Mouse (Mus musculus): ENCODE data around the gene Slc9a3r1. TPM values are rescaled to one million over a fixed set of nuclear protein-coding genes. Genes with fewer than 3 reads are reported as not detected.
A peak's percentile ranks its signal among the peaks of the same experiment; 100 is the strongest.

The Slc9a3r1 gene
- polyA plus RNA-seq, 1 experiment from 2014 or later: 39.6 TPM

GRCm38 (mm10) chr11:115225301-115225700 lies 62.2 kb downstream of the Slc9a3r1 start:
- H3K9me3 ChIP-seq: no peaks in the 10 kb centered on the region
- no peaks in the 10 kb centered on the region for H3K36me3 ChIP-seq
- WGBS: 66% methylated on average over 6 of the region's 6 CpGs
- H3K27ac ChIP-seq: no peak overlapping the region
- H3K27me3 ChIP-seq (ENCODE audit: insufficient read depth, poor library complexity, severe bottlenecking): peaks cover 43% of the 10 kb centered on the region
- no peak for DNase-seq (ENCODE audit: low spot score)
- peaks cover 87% of the 10 kb centered on the region for H3K4me1 ChIP-seq (replicated peaks)
- no peak overlapping the region for H3K4me3 ChIP-seq

DNA sequence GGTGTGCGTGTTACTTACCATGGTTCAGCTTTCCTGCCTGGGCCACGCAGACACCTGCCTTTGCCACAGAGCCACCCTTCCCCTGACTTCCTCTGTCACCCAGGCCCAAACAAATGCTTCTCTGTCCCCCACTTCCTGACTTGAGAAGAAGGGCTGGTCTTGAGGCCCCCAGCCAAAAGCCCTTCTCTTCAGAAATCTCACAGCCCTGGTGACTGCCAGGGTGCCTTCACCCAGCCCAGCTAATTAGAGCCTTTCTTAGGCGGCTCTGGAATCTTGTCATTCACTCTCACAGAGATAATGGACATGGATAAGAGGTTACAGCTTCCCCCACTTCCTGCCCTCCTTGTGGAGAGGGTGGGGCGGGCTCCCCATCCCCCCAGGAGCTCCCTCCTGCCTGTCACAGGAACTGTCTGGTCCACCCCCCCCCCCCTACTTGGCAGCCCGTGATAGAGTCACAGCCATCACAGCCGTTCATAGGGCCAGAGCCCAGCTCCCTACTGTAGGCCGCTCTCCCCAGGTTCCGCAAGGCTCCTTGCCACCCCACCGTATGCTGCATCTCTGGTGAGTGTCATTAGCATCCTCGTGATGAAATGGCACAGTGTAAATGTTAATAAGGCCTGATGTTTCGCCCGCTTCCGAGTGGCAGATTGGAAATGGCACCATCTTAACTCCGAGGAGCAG lies 63.8 kb downstream of the Slc9a3r1 start:
- H3K27me3 ChIP-seq (ENCODE audit: insufficient read depth, poor library complexity, severe bottlenecking): peaks cover 50% of the 10 kb centered on the region

GRCm38 (mm10) chr11:115227640-115228039 lies 64.5 kb downstream of the Slc9a3r1 start:
- Histone ChIP-seq H3K27me3 (ENCODE audit: insufficient read depth, poor library complexity, severe bottlenecking) (peaks cover 54% of the 10 kb centered on the region), H3K36me3 (no peaks in the 10 kb centered on the region), H3K27ac (peak overlapping the region; percentile 64), H3K4me3 (no peak overlapping the region), H3K9me3 (no peaks in the 10 kb centered on the region), H3K4me1 (replicated peaks) (peaks cover 98% of the 10 kb centered on the region)
- DNase-seq (ENCODE audit: low spot score): no peak
- 21% methylated on average over 12 of the region's 12 CpGs for WGBS

More for the DNA sequence above, 63.8 kb downstream of the Slc9a3r1 start:
- Histone ChIP-seq H3K4me3 (no peak overlapping the region), H3K36me3 (no peaks in the 10 kb centered on the region), H3K4me1 (replicated peaks) (peaks cover 98% of the 10 kb centered on the region), H3K9me3 (no peaks in the 10 kb centered on the region), H3K27ac (peak overlapping the region; percentile 51)
- DNase-seq (ENCODE audit: low spot score): no peak
- WGBS: 48% methylated on average over 14 of the region's 14 CpGs

GRCm38 (mm10) chr11:115228430-115228829 lies 65.3 kb downstream of the Slc9a3r1 start:
- Histone ChIP-seq H3K4me3 (no peak overlapping the region), H3K9me3 (no peaks in the 10 kb centered on the region), H3K4me1 (replicated peaks) (peaks cover 98% of the 10 kb centered on the region), H3K36me3 (no peaks in the 10 kb centered on the region), H3K27ac (peak overlapping the region; percentile 64), H3K27me3 (ENCODE audit: insufficient read depth, poor library complexity, severe bottlenecking) (peaks cover 56% of the 10 kb centered on the region)
- no peak for DNase-seq (ENCODE audit: low spot score)
- WGBS: 66% methylated on average over 7 of the region's 7 CpGs

- H3K4me1 ChIP-seq (replicated peaks): peaks cover 98% of the 10 kb centered on the region
Observed at GRCm38 (mm10) chr11:115229021-115229930, 66.1 kb downstream of the Slc9a3r1 start.

More at GRCm38 (mm10) chr11:115229021-115229930, 66.1 kb downstream of the Slc9a3r1 start:
- no peak overlapping the region for H3K4me3 ChIP-seq
- peak overlapping the region; percentile 41; the same call in 1 of the 2 replicates for H3K27ac ChIP-seq
- H3K27me3 ChIP-seq (ENCODE audit: insufficient read depth, poor library complexity, severe bottlenecking): peaks cover 54% of the 10 kb centered on the region
- no peaks in the 10 kb centered on the region for H3K36me3 ChIP-seq
- WGBS: 45% methylated on average over 15 of the region's 15 CpGs
- DNase-seq (ENCODE audit: low spot score): no peak
- no peaks in the 10 kb centered on the region for H3K9me3 ChIP-seq

Other genes starting within 250 kb of the Slc9a3r1 start
- gene Cd300lb, start 229.0 kb upstream of the Slc9a3r1 start, polyA plus RNA-seq (2016; fragmentation: Nextera tagmentation; extraction: Ambion mirVana): 0.05 and 0.06 TPM in 2 replicates
- gene Cd300c, start 194.2 kb upstream of the Slc9a3r1 start, polyA plus RNA-seq (2016; fragmentation: Nextera tagmentation; extraction: Ambion mirVana): not detected in 2 replicates
- 0.08 TPM in 1 of 2 replicates, not detected in the other for gene Cd300ld, start 173.4 kb upstream of the Slc9a3r1 start, polyA plus RNA-seq (2016; fragmentation: Nextera tagmentation; extraction: Ambion mirVana)
- 0.76 and 1.1 TPM in 2 replicates for gene Cd300c2, start 161.5 kb upstream of the Slc9a3r1 start, polyA plus RNA-seq (2016; fragmentation: Nextera tagmentation; extraction: Ambion mirVana)
- gene Cd300ld2, start 147.1 kb upstream of the Slc9a3r1 start, polyA plus RNA-seq (2016; fragmentation: Nextera tagmentation; extraction: Ambion mirVana): not detected in 2 replicates
- gene Cd300ld4, start 136.3 kb upstream of the Slc9a3r1 start, polyA plus RNA-seq (2016; fragmentation: Nextera tagmentation; extraction: Ambion mirVana): not detected in 2 replicates
- not detected in 2 replicates for gene Cd300ld5, start 125.6 kb upstream of the Slc9a3r1 start, polyA plus RNA-seq (2016; fragmentation: Nextera tagmentation; extraction: Ambion mirVana)
- gene Cd300ld3, start 114.9 kb upstream of the Slc9a3r1 start, polyA plus RNA-seq (2016; fragmentation: Nextera tagmentation; extraction: Ambion mirVana): not detected in 2 replicates
- not detected in 2 replicates for gene Cd300e, start 101.2 kb upstream of the Slc9a3r1 start, polyA plus RNA-seq (2016; fragmentation: Nextera tagmentation; extraction: Ambion mirVana)
- gene Rab37, start 71.9 kb upstream of the Slc9a3r1 start, polyA plus RNA-seq (2016; fragmentation: Nextera tagmentation; extraction: Ambion mirVana): 0.44 and 1.4 TPM in 2 replicates
- 0.11 TPM in 1 of 2 replicates, not detected in the other for gene Cd300lf, start 29.3 kb upstream of the Slc9a3r1 start, polyA plus RNA-seq (2016; fragmentation: Nextera tagmentation; extraction: Ambion mirVana)
- 6.9 and 10.6 TPM in 2 replicates for gene Tmem104, start 24.1 kb downstream of the Slc9a3r1 start, polyA plus RNA-seq (2016; fragmentation: Nextera tagmentation; extraction: Ambion mirVana)
- 18.7 and 24.3 TPM in 2 replicates for gene Nat9, start 24.5 kb downstream of the Slc9a3r1 start, polyA plus RNA-seq (2016; fragmentation: Nextera tagmentation; extraction: Ambion mirVana)
- gene Grin2c, start 103.9 kb downstream of the Slc9a3r1 start, polyA plus RNA-seq (2016; fragmentation: Nextera tagmentation; extraction: Ambion mirVana): 0.14 and 0.18 TPM in 2 replicates
- 17.7 TPM in 2 replicates for gene Fdxr, start 113.7 kb downstream of the Slc9a3r1 start, polyA plus RNA-seq (2016; fragmentation: Nextera tagmentation; extraction: Ambion mirVana)
- 0.27 and 0.47 TPM in 2 replicates for gene Fads6, start 134.3 kb downstream of the Slc9a3r1 start, polyA plus RNA-seq (2016; fragmentation: Nextera tagmentation; extraction: Ambion mirVana)
- gene Otop2, start 143.8 kb downstream of the Slc9a3r1 start, polyA plus RNA-seq (2016; fragmentation: Nextera tagmentation; extraction: Ambion mirVana): not detected in 2 replicates
- 0.10 TPM in 1 of 2 replicates, not detected in the other for gene Ush1g, start 158.7 kb downstream of the Slc9a3r1 start, polyA plus RNA-seq (2016; fragmentation: Nextera tagmentation; extraction: Ambion mirVana)
- 0.08 TPM in 1 of 2 replicates, not detected in the other for gene Otop3, start 171.4 kb downstream of the Slc9a3r1 start, polyA plus RNA-seq (2016; fragmentation: Nextera tagmentation; extraction: Ambion mirVana)
- gene Hid1, start 204.4 kb downstream of the Slc9a3r1 start, polyA plus RNA-seq (2016; fragmentation: Nextera tagmentation; extraction: Ambion mirVana): 11.3 and 14.8 TPM in 2 replicates
- 16.1 and 21.4 TPM in 2 replicates for gene Cdr2l, start 218.6 kb downstream of the Slc9a3r1 start, polyA plus RNA-seq (2016; fragmentation: Nextera tagmentation; extraction: Ambion mirVana)
- 228 and 253 TPM in 2 replicates for gene Mrpl58, start 240.4 kb downstream of the Slc9a3r1 start, polyA plus RNA-seq (2016; fragmentation: Nextera tagmentation; extraction: Ambion mirVana)

Data from hindbrain, embryonic 10.5 days (tissue).